Mouse (Mus musculus) ES-Bruce4 (cell line): ENCODE results near the gene Plekho1. TPM values are rescaled to one million over a fixed set of nuclear protein-coding genes. Genes with fewer than 3 reads are reported as not detected.
"Not testable (repeated sequence)": the region's sequence is repeated elsewhere in the genome, so short reads cannot be mapped to it uniquely, and the experiment has no call there.

Source experiments
- H3K27ac ChIP-seq: 2 replicates; pipeline ENCODE4 v1.5.1; 2012; ENCODE audit warnings: low read length, inconsistent platforms; ENCODE audit not compliant: insufficient read depth
- H3K27me3 ChIP-seq: 2 replicates; pipeline ENCODE4 v1.6.1; 2012; ENCODE audit warnings: mild to moderate bottlenecking, low read length, inconsistent platforms; ENCODE audit not compliant: control insufficient read depth, poor library complexity, insufficient read depth, severe bottlenecking
- H3K36me3 ChIP-seq: 2 replicates; pipeline ENCODE4 v1.6.1; 2012; ENCODE audit warnings: inconsistent platforms, mild to moderate bottlenecking, low read length, moderate library complexity; ENCODE audit not compliant: control insufficient read depth, poor library complexity, insufficient read depth, severe bottlenecking
- H3K4me1 ChIP-seq: one replicate; pipeline ENCODE4 v1.8.1; 2011; ENCODE audit warnings: low read length; ENCODE audit not compliant: control insufficient read depth, insufficient read depth
- H3K4me3 ChIP-seq: 2 replicates; pipeline ENCODE4 v1.5.1; 2011; ENCODE audit warnings: low read depth, mild to moderate bottlenecking, low read length
- H3K9ac ChIP-seq: 2 replicates; pipeline ENCODE4 v1.6.1; 2012; ENCODE audit warnings: low read depth, mild to moderate bottlenecking, inconsistent platforms; ENCODE audit not compliant: poor library complexity, severe bottlenecking
- H3K9me3 ChIP-seq: replicated peaks from 2 replicates; pipeline ENCODE4 v1.6.1; 2012; ENCODE audit warnings: mild to moderate bottlenecking, low read length, inconsistent platforms; ENCODE audit not compliant: control insufficient read depth, poor library complexity, insufficient read depth, severe bottlenecking
- CTCF ChIP-seq: IDR thresholded peaks from one replicate; pipeline ENCODE4 v1.8.1; 2011; ENCODE audit warnings: low read depth, low read length
- EP300 ChIP-seq: IDR thresholded peaks from 2 replicates; pipeline ENCODE4 v1.6.1; 2011; ENCODE audit warnings: low read depth, low read length; ENCODE audit not compliant: insufficient read depth
- POLR2A ChIP-seq: IDR thresholded peaks from one replicate; pipeline ENCODE4 v1.8.1; 2011; ENCODE audit warnings: low read length; ENCODE audit not compliant: insufficient read depth
- polyA plus RNA-seq: library from polyadenylated mRNA; stranded (reverse); fragments of >200 nt; gene quantifications from 2 replicates; pipeline ENCODE4 v1.2.4, GENCODE M21; 2011; ENCODE audit warnings: low read depth; ENCODE audit not compliant: missing spikeins, insufficient read depth, insufficient read length

Gene Plekho1
- polyA plus RNA-seq, 1 experiment, result 9.2 TPM

DNA sequence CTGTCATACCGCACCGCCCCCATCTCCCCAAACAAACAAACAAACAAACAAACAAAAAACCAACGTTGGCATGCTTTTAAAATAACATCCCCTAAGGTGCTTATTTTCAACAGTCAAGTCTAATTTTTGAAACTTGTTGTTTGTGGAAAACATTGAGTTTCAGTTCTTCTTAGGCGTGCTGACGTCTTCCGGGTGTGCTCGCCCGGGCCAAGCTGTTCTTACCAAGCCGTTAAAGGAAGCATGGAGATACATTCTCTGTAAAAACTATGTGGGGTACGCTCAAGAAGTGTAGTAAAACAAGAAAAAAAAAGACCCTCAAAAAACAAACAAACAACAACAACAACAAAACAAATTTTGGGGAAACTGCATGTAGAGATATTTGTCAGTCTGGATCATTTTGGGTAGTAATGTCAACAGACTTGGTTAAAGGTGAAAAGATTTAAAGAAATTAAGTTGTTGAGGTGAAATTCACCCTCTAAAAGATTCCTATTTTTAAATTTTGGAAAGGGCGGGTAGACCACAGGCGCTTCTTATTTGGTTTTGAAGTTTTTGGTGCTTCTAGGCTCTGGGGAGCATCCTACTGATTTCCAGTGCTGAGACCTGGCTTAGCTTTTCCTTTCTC is 23.4 kb downstream of the Plekho1 start:
- no peak for TF ChIP-seq EP300
- TF ChIP-seq CTCF, result no peak
- TF ChIP-seq POLR2A, result no peak
- Histone ChIP-seq H3K36me3 (no peaks in the 10 kb centered on the region), H3K27ac (no peak overlapping the region), H3K9me3 (no peaks in the 10 kb centered on the region), H3K4me3 (no peak overlapping the region), H3K4me1 (no peaks in the 10 kb centered on the region), H3K27me3 (peaks cover 3% of the 10 kb centered on the region; the same call in 1 of the 2 replicates), H3K9ac (peak overlapping the region; percentile 9)

- not testable (repeated sequence) for H3K36me3 ChIP-seq, H3K27ac ChIP-seq, H3K9ac ChIP-seq, H3K27me3 ChIP-seq, H3K9me3 ChIP-seq, H3K4me1 ChIP-seq, H3K4me3 ChIP-seq
These were observed 25.1 kb downstream of the Plekho1 start for GRCm38 (mm10) chr3:95970661-95971060.

DNA sequence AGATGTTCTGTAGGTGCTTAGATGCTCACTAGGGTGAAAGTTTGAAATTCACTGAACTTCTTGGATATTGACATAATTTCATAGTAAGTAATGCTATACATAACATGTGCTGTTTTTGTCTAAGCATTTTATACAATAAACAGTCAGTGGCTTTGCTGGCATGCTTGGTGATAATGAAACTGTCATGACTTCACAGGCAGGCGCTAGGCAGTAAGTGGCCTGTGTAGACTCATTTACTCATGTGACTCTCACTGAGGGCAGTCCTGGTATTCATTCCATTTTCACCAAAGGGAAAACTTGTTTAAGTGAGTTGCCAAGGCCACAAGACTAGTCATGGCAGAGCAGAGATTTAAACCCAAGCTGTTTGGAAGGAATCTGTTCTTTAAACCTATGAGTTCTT is 26.5 kb downstream of the Plekho1 start:
- no peaks in the 10 kb centered on the region for H3K4me1 ChIP-seq
- H3K27ac ChIP-seq, result no peak overlapping the region
- H3K9me3 ChIP-seq, result no peaks in the 10 kb centered on the region
- no peak overlapping the region for H3K4me3 ChIP-seq
- H3K36me3 ChIP-seq, result no peaks in the 10 kb centered on the region
- H3K9ac ChIP-seq, result no peak overlapping the region
- peaks cover 3% of the 10 kb centered on the region; the same call in 1 of the 2 replicates for H3K27me3 ChIP-seq
- TF ChIP-seq POLR2A (no peak), EP300 (no peak), CTCF (no peak)

DNA sequence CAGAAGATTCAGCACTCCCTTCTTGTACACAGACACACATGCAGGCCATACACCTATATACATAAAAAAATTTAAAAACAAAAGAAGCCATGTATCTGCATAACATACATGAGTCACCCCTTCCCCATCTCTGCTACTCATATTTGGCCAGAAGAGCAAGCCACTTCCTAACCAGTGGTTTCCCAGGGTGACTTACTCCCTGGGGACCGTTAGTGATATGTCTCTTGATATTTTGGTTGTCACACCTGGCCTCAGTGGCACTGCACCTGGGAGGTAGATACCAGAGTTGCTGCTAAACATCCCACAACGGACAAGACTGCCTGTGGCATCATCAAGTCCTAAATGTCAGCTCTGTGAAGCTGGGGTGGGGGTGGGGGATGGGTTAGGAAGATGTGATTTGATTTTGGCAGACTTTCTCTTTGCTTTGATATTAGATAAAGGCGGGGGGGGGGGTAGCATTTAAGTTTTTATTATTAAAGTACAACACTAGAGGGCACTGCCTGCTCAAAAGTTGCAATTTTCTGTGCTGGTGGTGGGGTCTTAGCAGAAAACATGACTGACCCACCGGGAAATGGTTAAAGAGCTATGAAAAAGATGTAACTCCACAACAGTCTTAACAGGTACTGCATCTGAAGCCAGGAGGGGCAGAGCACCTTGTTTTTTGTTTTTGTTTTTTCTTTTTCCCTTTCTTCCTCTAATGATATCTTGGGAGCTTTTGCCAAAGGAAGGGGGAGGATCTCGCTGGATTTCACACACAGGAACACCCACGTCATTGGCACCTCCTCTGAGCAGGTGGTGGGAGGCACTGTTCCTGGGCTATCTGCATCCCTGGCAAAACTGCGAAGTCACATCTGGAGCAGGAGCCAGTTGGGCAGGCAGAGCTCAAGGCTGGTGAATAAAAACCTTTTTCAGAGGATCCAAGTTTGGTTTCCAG is 30.0 kb downstream of the Plekho1 start:
- Histone ChIP-seq H3K27ac (no peak overlapping the region), H3K4me3 (no peak overlapping the region), H3K27me3 (no peaks in the 10 kb centered on the region), H3K36me3 (no peaks in the 10 kb centered on the region), H3K4me1 (no peaks in the 10 kb centered on the region), H3K9me3 (no peaks in the 10 kb centered on the region), H3K9ac (no peak overlapping the region)
- no peak for TF ChIP-seq POLR2A
- no peak for TF ChIP-seq EP300
- TF ChIP-seq CTCF, result no peak

GRCm38 (mm10) chr3:95963681-95964080 is 32.1 kb downstream of the Plekho1 start:
- Histone ChIP-seq H3K9me3 (no peaks in the 10 kb centered on the region), H3K9ac (no peak overlapping the region), H3K4me3 (no peak overlapping the region), H3K36me3 (no peaks in the 10 kb centered on the region), H3K27me3 (no peaks in the 10 kb centered on the region), H3K27ac (no peak overlapping the region), H3K4me1 (no peaks in the 10 kb centered on the region)
- TF ChIP-seq CTCF (peak; percentile 68), EP300 (no peak)

DNA sequence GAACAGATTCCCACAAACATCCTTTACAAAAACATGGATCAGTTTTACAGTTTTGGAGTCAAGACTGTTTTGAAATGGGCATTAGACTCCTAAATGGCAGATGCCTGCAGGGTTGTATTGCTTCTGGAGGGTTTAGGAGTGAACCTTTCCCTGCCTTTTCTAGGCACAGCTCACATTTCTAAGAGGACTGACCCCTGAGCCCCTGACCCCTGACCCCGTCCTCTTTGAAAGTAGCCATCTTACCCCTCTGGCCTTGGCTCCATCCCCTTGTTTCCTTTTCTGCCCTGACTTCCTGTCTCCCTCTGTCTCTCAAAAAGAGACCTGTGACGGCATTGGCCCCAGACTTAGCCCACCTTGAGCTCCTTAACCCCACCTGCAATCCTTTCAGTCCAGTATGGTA is 32.6 kb downstream of the Plekho1 start:
- H3K36me3 ChIP-seq, result no peaks in the 10 kb centered on the region
- H3K9me3 ChIP-seq, result no peaks in the 10 kb centered on the region
- H3K4me3 ChIP-seq, result no peak overlapping the region
- H3K9ac ChIP-seq, result no peak overlapping the region
- no peaks in the 10 kb centered on the region for H3K27me3 ChIP-seq
- TF ChIP-seq POLR2A, result no peak
- TF ChIP-seq CTCF, result no peak
- no peak for TF ChIP-seq EP300
- no peak overlapping the region for H3K27ac ChIP-seq
- no peaks in the 10 kb centered on the region for H3K4me1 ChIP-seq

- not testable (repeated sequence) for H3K9me3 ChIP-seq, H3K27me3 ChIP-seq, H3K4me1 ChIP-seq, H3K4me3 ChIP-seq, H3K36me3 ChIP-seq, H3K9ac ChIP-seq, H3K27ac ChIP-seq
These were observed 33.6 kb downstream of the Plekho1 start for GRCm38 (mm10) chr3:95962182-95962581.
